In the genomic region with DNA sequence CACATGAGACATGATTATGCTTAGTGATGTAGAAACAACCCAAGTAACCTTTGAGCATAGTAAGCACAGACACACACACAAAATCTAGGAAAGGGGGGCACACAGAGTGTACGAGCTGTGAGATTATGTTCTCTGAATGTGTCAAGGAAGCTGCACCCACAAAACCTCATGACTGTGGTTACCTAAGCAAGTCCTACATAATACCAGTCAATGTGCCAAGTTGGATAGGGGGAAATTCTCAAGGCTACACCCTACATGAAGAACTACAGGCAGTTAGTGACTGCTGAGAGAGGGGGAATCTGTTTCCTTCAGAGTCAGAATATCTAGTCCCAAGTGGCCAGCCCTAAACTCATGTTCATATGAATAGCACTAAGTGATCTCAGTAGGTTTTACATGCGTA, we compare ENCODE assay signal across 14 mouse cellular contexts.
"Had no signal": no experiment of that assay in that cellular context is flagged by ENCODE, and none has a peak within 500 bp of the region (broad histone marks: within the 10 kb centered on the region; RNA-seq: fewer than 3 reads in every experiment).

No protein-coding gene starts in this region.

- H3K9me3 ChIP-seq: limb, embryonic 10.5 days; liver, embryonic 15.5 days; midbrain, embryonic 15.5 days; neural tube, embryonic 12.5 days had no signal

- DNase-seq: kidney, adult 11 months; kidney, adult 9 months; kidney, postnatal 36 days; layer of hippocampus, adult 9-11 months; lung, embryonic 14.5 days had no signal

- H3K9ac ChIP-seq: liver, embryonic 15.5 days; lung, embryonic 14.5 days; midbrain, embryonic 15.5 days; neural tube, embryonic 12.5 days had no signal

- H3K27me3 ChIP-seq: liver, embryonic 15.5 days; midbrain, embryonic 15.5 days; neural tube, embryonic 12.5 days had no signal

- H3K4me2 ChIP-seq: liver, embryonic 11.5 days; liver, embryonic 15.5 days; lung, embryonic 14.5 days; midbrain, embryonic 15.5 days; neural tube, embryonic 12.5 days had no signal

- ATAC-seq: midbrain, embryonic 15.5 days had no signal

- H3K27ac ChIP-seq: kidney, postnatal 0 days; left cerebral cortex, adult 2 months; limb, embryonic 10.5 days; liver, embryonic 15.5 days; macrophage; midbrain, embryonic 15.5 days; neural tube, embryonic 12.5 days; stomach, postnatal 0 days had no signal

- H3K36me3 ChIP-seq: limb, embryonic 10.5 days; liver, embryonic 15.5 days; midbrain, embryonic 15.5 days; neural tube, embryonic 12.5 days had no signal

- H3K4me3 ChIP-seq: left cerebral cortex, adult 2 months; limb, embryonic 10.5 days; liver, embryonic 15.5 days; midbrain, embryonic 15.5 days; neural tube, embryonic 12.5 days had no signal

- H3K4me1 ChIP-seq: liver, embryonic 15.5 days; midbrain, embryonic 15.5 days; neural tube, embryonic 12.5 days had no signal
